Mouse (Mus musculus): ENCODE results near the gene Cog2.

DNA sequence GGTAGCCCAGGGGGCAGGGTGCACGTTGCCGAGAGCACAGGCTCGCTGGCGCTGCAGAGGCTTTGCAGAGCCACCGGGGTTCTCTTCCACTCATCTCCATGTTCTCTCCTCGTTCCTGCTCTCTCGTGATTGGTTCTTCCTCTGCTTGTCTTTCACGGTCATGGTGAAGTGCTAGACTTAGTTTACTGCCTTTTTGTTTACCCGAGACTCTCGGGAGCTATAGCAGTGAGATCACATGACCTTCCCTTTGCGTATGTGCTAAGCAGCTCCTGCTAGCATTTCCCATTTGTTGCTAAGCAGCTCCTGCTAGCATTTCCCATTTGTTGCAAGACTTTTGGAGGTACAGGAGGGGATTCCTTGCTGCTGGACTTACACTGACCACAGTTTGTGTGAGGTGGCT lies 26.7 kb downstream of the Cog2 start:
- TF ChIP-seq CTCF (IDR thresholded peaks at IDR 0.05) (no peak), EP300 (IDR thresholded peaks at IDR 0.05; ENCODE audit: insufficient read depth, low read depth, low read length) (no peak), POLR2A (IDR thresholded peaks at IDR 0.05; ENCODE audit: insufficient read depth, low read depth, low read length) (no peak)

Data from heart, adult 2 months (tissue).